ENCODE assay signal across 14 mouse cellular contexts in the genomic region with DNA sequence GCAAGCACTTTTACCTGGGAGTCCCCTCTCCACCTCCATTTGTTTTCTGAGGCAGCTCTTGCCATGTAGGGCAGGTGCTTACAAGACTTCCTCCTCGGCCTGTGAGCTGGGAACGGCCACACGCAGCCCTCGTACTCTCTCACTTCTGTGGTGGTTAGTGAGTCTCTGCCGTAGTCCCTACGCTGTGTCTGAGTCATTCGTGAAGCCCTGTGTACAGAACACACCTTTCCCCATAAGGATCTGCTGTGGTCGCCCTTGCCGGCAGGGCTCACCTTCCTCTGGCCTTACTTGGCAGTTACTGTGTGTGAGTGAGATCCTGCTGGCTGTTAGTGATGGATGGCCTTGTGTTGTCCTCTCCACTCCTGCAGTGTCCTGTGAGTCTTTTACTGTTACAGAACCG. TPM values are rescaled to one million over a fixed set of nuclear protein-coding genes. Genes with fewer than 3 reads are reported as not detected.
A peak's percentile ranks its signal among the peaks of the same experiment; 100 is the strongest.
DNase-seq lines count a peak whose midpoint lies in the region; ATAC-seq and TF ChIP-seq lines count a peak whose summit lies in the region.
"Had no signal": no experiment of that assay in that cellular context is flagged by ENCODE, and none has a peak within 500 bp of the region (broad histone marks: within the 10 kb centered on the region; RNA-seq: fewer than 3 reads in every experiment).

No protein-coding gene starts in this region.

- TF ChIP-seq CTCF in stomach, postnatal 0 days (IDR thresholded peaks at IDR 0.05; ENCODE audit: low read depth): no peak

- H3K4me3 ChIP-seq in kidney, embryonic 16.5 days (ENCODE audit: low read length): no peak overlapping the region
- no peak overlapping the region for H3K4me3 ChIP-seq in stomach, postnatal 0 days (ENCODE audit: low read depth, low read length)
- H3K4me3 ChIP-seq in forebrain, embryonic 14.5 days (ENCODE audit: low read depth, low read length): no peak overlapping the region
- H3K4me3 ChIP-seq: erythroblast, embryonic 14.5 days; hindbrain, embryonic 15.5 days had no signal

- TF ChIP-seq EP300 in stomach, postnatal 0 days (optimal IDR thresholded peaks at IDR 0.05): no peak

- no peaks in the 10 kb centered on the region for H3K27me3 ChIP-seq in kidney, embryonic 16.5 days (ENCODE audit: insufficient read depth, low read length)
- H3K27me3 ChIP-seq in stomach, postnatal 0 days (ENCODE audit: control insufficient read depth, insufficient read depth, low read length): no peaks in the 10 kb centered on the region
- H3K27me3 ChIP-seq in forebrain, embryonic 14.5 days (replicated peaks; ENCODE audit: control insufficient read depth, insufficient read depth, low read length): no peaks in the 10 kb centered on the region
- H3K27me3 ChIP-seq: hindbrain, embryonic 15.5 days had no signal

- H3K36me3 ChIP-seq in kidney, embryonic 16.5 days (ENCODE audit: insufficient read depth, low read length): peaks cover 56% of the 10 kb centered on the region
- H3K36me3 ChIP-seq in stomach, postnatal 0 days (ENCODE audit: control insufficient read depth, insufficient read depth, low read length): peaks cover 32% of the 10 kb centered on the region
- peaks cover 86% of the 10 kb centered on the region for H3K36me3 ChIP-seq in forebrain, embryonic 14.5 days (ENCODE audit: control insufficient read depth, insufficient read depth, low read length)

- no peak for DNase-seq in kidney, adult 8-10 months
- peak; percentile 34 to 44 for DNase-seq in CD8-positive naive resting alpha-beta T cell, adult 2 months (ENCODE audit: low read depth in 2 of 2, low spot score in 2 of 2)
- peak; percentile 56 for DNase-seq in stomach, postnatal 0 days (ENCODE audit: low spot score)
- DNase-seq in forebrain, embryonic 14.5 days (ENCODE audit: low spot score): no peak
- DNase-seq in gastrocnemius, postnatal 25 days: no peak
- DNase-seq: adrenal gland, postnatal 36 days had no signal

- no peak overlapping the region for H3K9ac ChIP-seq in kidney, embryonic 16.5 days (replicated peaks; ENCODE audit: low read length)
- H3K9ac ChIP-seq in stomach, postnatal 0 days (ENCODE audit: low read length): no peak overlapping the region
- no peak overlapping the region for H3K9ac ChIP-seq in forebrain, embryonic 14.5 days (ENCODE audit: low read length)
- H3K9ac ChIP-seq: hindbrain, embryonic 15.5 days had no signal

- H3K27ac ChIP-seq in kidney, embryonic 16.5 days (ENCODE audit: low read length): peak overlapping the region; percentile 59
- H3K27ac ChIP-seq in stomach, postnatal 0 days (replicated peaks): no peak overlapping the region
- H3K27ac ChIP-seq in forebrain, embryonic 14.5 days (ENCODE audit: low read depth, low read length): no peak overlapping the region
- H3K27ac ChIP-seq: hindbrain, embryonic 15.5 days had no signal

- 62% methylated on average over 10 of the region's 10 CpGs for WGBS in kidney, embryonic 16.5 days
- WGBS in stomach, postnatal 0 days: 71% methylated on average over 10 of the region's 10 CpGs
- WGBS in forebrain, embryonic 14.5 days: 88% methylated on average over 10 of the region's 10 CpGs

- peaks cover 52% of the 10 kb centered on the region for H3K4me1 ChIP-seq in kidney, embryonic 16.5 days (ENCODE audit: insufficient read depth, low read length)
- H3K4me1 ChIP-seq in stomach, postnatal 0 days (replicated peaks; ENCODE audit: control insufficient read depth, insufficient read depth): no peaks in the 10 kb centered on the region
- H3K4me1 ChIP-seq in forebrain, embryonic 14.5 days (ENCODE audit: control insufficient read depth, insufficient read depth, low read length): no peaks in the 10 kb centered on the region
- H3K4me1 ChIP-seq: hindbrain, embryonic 15.5 days had no signal

- H3K4me2 ChIP-seq in kidney, embryonic 16.5 days (replicated peaks; ENCODE audit: low read depth, low read length): no peak overlapping the region
- H3K4me2 ChIP-seq in stomach, postnatal 0 days (replicated peaks; ENCODE audit: low read depth): no peak overlapping the region
- no peak overlapping the region for H3K4me2 ChIP-seq in forebrain, embryonic 14.5 days (ENCODE audit: low read length)
- H3K4me2 ChIP-seq: hindbrain, embryonic 15.5 days had no signal

- ATAC-seq in kidney, embryonic 16.5 days (ENCODE audit: low FRiP score, low TSS enrichment): no peak
- 0 out of 2 replicates have a peak, but pooled peaks have one; percentile 32 for ATAC-seq in common myeloid progenitor, adult 5-6 weeks (replicated peaks; ENCODE audit: low read depth, poor library complexity, severe bottlenecking)
- ATAC-seq in stomach, postnatal 0 days (ENCODE audit: low FRiP score, low TSS enrichment): peak; percentile 88
- ATAC-seq in forebrain, embryonic 14.5 days: no peak
- ATAC-seq: midbrain, embryonic 16.5 days had no signal

- H3K9me3 ChIP-seq in kidney, embryonic 16.5 days (ENCODE audit: low read length): no peaks in the 10 kb centered on the region
- H3K9me3 ChIP-seq in stomach, postnatal 0 days (ENCODE audit: control insufficient read depth, low read length): no peaks in the 10 kb centered on the region
- H3K9me3 ChIP-seq in forebrain, embryonic 14.5 days (replicated peaks; ENCODE audit: control insufficient read depth, low read length): no peaks in the 10 kb centered on the region
- H3K9me3 ChIP-seq: hindbrain, embryonic 15.5 days had no signal

RNA-seq across cellular contexts. Expression of a gene that starts 23.2 kb away (rescaled TPM):
- polyA plus RNA-seq in kidney, embryonic 16.5 days (2015; fragmentation: Nextera tagmentation; extraction: Ambion mirVana): 52.5 and 52.6 TPM in 2 replicates
- total RNA-seq in common myeloid progenitor, adult 5-6 weeks (2017): 13.0 and 13.5 TPM in 2 replicates
- 18.9 and 20.1 TPM in 2 replicates for polyA plus RNA-seq in stomach, postnatal 0 days (2015; fragmentation: Nextera tagmentation; extraction: Ambion mirVana)
- 94.2 and 107 TPM in 2 replicates for polyA plus RNA-seq in forebrain, embryonic 14.5 days (2014; fragmentation: Nextera tagmentation; extraction: Ambion mirVana)
- 10 to 100 TPM; 10.7 to 11.5 TPM for total RNA-seq in gastrocnemius, postnatal 25 days (2021)

RNA-seq across cellular contexts. Expression of a gene that starts 23.4 kb away (rescaled TPM):
- 81.7 and 94.8 TPM in 2 replicates for polyA plus RNA-seq in kidney, embryonic 16.5 days (2015; fragmentation: Nextera tagmentation; extraction: Ambion mirVana)
- 45.7 and 64.8 TPM in 2 replicates for total RNA-seq in common myeloid progenitor, adult 5-6 weeks (2017)
- 53.5 and 54.4 TPM in 2 replicates for polyA plus RNA-seq in stomach, postnatal 0 days (2015; fragmentation: Nextera tagmentation; extraction: Ambion mirVana)
- polyA plus RNA-seq in forebrain, embryonic 14.5 days (2014; fragmentation: Nextera tagmentation; extraction: Ambion mirVana): 147 and 180 TPM in 2 replicates
- total RNA-seq in gastrocnemius, postnatal 25 days (2021): 10 to 100 TPM; 44.7 to 47.9 TPM

RNA-seq across cellular contexts. Expression of a gene that starts 24.4 kb away (rescaled TPM):
- 64.5 and 75.9 TPM in 2 replicates for polyA plus RNA-seq in kidney, embryonic 16.5 days (2015; fragmentation: Nextera tagmentation; extraction: Ambion mirVana)
- 71.9 and 92.2 TPM in 2 replicates for total RNA-seq in common myeloid progenitor, adult 5-6 weeks (2017)
- 21.4 and 26.6 TPM in 2 replicates for polyA plus RNA-seq in stomach, postnatal 0 days (2015; fragmentation: Nextera tagmentation; extraction: Ambion mirVana)
- 178 and 201 TPM in 2 replicates for polyA plus RNA-seq in forebrain, embryonic 14.5 days (2014; fragmentation: Nextera tagmentation; extraction: Ambion mirVana)
- total RNA-seq in gastrocnemius, postnatal 25 days (2021): 10 to 100 TPM; 40.7 to 43.9 TPM

RNA-seq across cellular contexts. Expression of a gene that starts 33.7 kb away (rescaled TPM):
- polyA plus RNA-seq in kidney, embryonic 16.5 days (2015; fragmentation: Nextera tagmentation; extraction: Ambion mirVana): 69.0 and 75.1 TPM in 2 replicates
- not detected in 2 replicates for total RNA-seq in common myeloid progenitor, adult 5-6 weeks (2017)
- 0.75 and 0.76 TPM in 2 replicates for polyA plus RNA-seq in stomach, postnatal 0 days (2015; fragmentation: Nextera tagmentation; extraction: Ambion mirVana)
- not detected in 2 replicates for polyA plus RNA-seq in forebrain, embryonic 14.5 days (2014; fragmentation: Nextera tagmentation; extraction: Ambion mirVana)
- not detected for total RNA-seq in gastrocnemius, postnatal 25 days (2021)
- total RNA-seq: adrenal gland, postnatal 36 days; gastrocnemius, adult 8-10 months; left cerebral cortex, adult 18-20 months had no signal
- polyA plus RNA-seq: lung, adult 2 months; midbrain, embryonic 16.5 days had no signal

RNA-seq across cellular contexts. Expression of a gene that starts 57.8 kb away (rescaled TPM):
- polyA plus RNA-seq in kidney, embryonic 16.5 days (2015; fragmentation: Nextera tagmentation; extraction: Ambion mirVana): 11.9 and 12.8 TPM in 2 replicates
- 9.8 and 17.4 TPM in 2 replicates for total RNA-seq in common myeloid progenitor, adult 5-6 weeks (2017)
- 2.9 and 4.3 TPM in 2 replicates for polyA plus RNA-seq in stomach, postnatal 0 days (2015; fragmentation: Nextera tagmentation; extraction: Ambion mirVana)
- 6.8 and 10.3 TPM in 2 replicates for polyA plus RNA-seq in forebrain, embryonic 14.5 days (2014; fragmentation: Nextera tagmentation; extraction: Ambion mirVana)
- 10 to 100 TPM; 61.5 to 70.1 TPM for total RNA-seq in gastrocnemius, postnatal 25 days (2021)

Comparison
In these comparisons a context has a peak if more than half of its experiments do, and no peak if none do; other contexts are left out.
1. ATAC-seq: peak in common myeloid progenitor, adult 5-6 weeks (single experiment) and stomach, postnatal 0 days (single experiment); none in kidney, embryonic 16.5 days (single experiment) and forebrain, embryonic 14.5 days (single experiment).
2. DNase-seq: peak in CD8-positive naive resting alpha-beta T cell, adult 2 months (2 of 2) and stomach, postnatal 0 days (single experiment); none in kidney, adult 8-10 months (0 of 2), forebrain, embryonic 14.5 days (single experiment) and gastrocnemius, postnatal 25 days (single experiment).